In genomic region chr2:92434375-92434745, GRCm38 (mm10) we compare ENCODE assay signal across 8 mouse cellular contexts. TPM values are rescaled to one million over a fixed set of nuclear protein-coding genes. Genes with fewer than 3 reads are reported as not detected.
DNase-seq lines count a peak whose midpoint lies in the region; ATAC-seq and TF ChIP-seq lines count a peak whose summit lies in the region.

No protein-coding gene starts in this region.

- no peak for ATAC-seq in forebrain, embryonic 12.5 days (ENCODE audit: low FRiP score)
- ATAC-seq in liver, embryonic 14.5 days (ENCODE audit: insufficient read depth): no peak
- ATAC-seq in stomach, postnatal 0 days (ENCODE audit: low FRiP score, low TSS enrichment): no peak

- no peaks in the 10 kb centered on the region for H3K36me3 ChIP-seq in spleen, adult 2 months (ENCODE audit: control insufficient read depth, insufficient read depth, low read length)
- H3K36me3 ChIP-seq in forebrain, embryonic 12.5 days (replicated peaks): no peaks in the 10 kb centered on the region
- no peaks in the 10 kb centered on the region for H3K36me3 ChIP-seq in liver, embryonic 14.5 days (replicated peaks; ENCODE audit: control insufficient read depth, insufficient read depth, low read depth)
- no peaks in the 10 kb centered on the region for H3K36me3 ChIP-seq in stomach, postnatal 0 days (ENCODE audit: control insufficient read depth, insufficient read depth, low read length)

- no peak for TF ChIP-seq CTCF in spleen, adult 2 months (IDR thresholded peaks at IDR 0.05; ENCODE audit: extremely low read depth, insufficient read depth, insufficient read length, insufficient replicate concordance)
- no peak for TF ChIP-seq CTCF in liver, embryonic 14.5 days (IDR thresholded peaks at IDR 0.05; ENCODE audit: low read depth)
- no peak for TF ChIP-seq CTCF in stomach, postnatal 0 days (IDR thresholded peaks at IDR 0.05; ENCODE audit: low read depth)

- peak overlapping the region; percentile 56 for H3K9ac ChIP-seq in forebrain, embryonic 12.5 days
- H3K9ac ChIP-seq in liver, embryonic 14.5 days (replicated peaks): peak overlapping the region; percentile 54
- H3K9ac ChIP-seq in stomach, postnatal 0 days (ENCODE audit: low read length): peak overlapping the region; percentile 57

- no peak for DNase-seq in spleen, adult 2 months (ENCODE audit: low read depth in 1 of 2, low spot score in 2 of 2)
- no peak for DNase-seq in spleen, adult 18-20 months
- no peak for DNase-seq in liver, embryonic 14.5 days (ENCODE audit: low read depth in 3 of 3, low spot score in 3 of 3)
- no peak for DNase-seq in stomach, postnatal 0 days (ENCODE audit: low spot score)
- DNase-seq in left cerebral cortex, adult 18-20 months (ENCODE audit: low spot score in 2 of 2): no peak
- no peak for DNase-seq in urinary bladder, postnatal 10 days (ENCODE audit: low spot score)
- DNase-seq in frontal cortex, adult 2 months (ENCODE audit: extremely low spot score in 1 of 2, low spot score in 1 of 2): no peak

- peak overlapping the region; percentile 78 for H3K4me2 ChIP-seq in forebrain, embryonic 12.5 days
- peak overlapping the region; percentile 84 for H3K4me2 ChIP-seq in liver, embryonic 14.5 days (ENCODE audit: low read depth)
- peak overlapping the region; percentile 80 for H3K4me2 ChIP-seq in stomach, postnatal 0 days (replicated peaks; ENCODE audit: low read depth)

- WGBS in spleen, adult 2 months: 6% methylated on average over 12 of the region's 12 CpGs
- WGBS in forebrain, embryonic 12.5 days: 8% methylated on average over 12 of the region's 12 CpGs
- WGBS in liver, embryonic 14.5 days (ENCODE audit: insufficient replicate concordance): 10% methylated on average over 12 of the region's 12 CpGs
- WGBS in stomach, postnatal 0 days: 4% methylated on average over 12 of the region's 12 CpGs

- H3K4me3 ChIP-seq in spleen, adult 2 months (ENCODE audit: extremely low read depth, insufficient read depth, insufficient read length): peak overlapping the region; percentile 60
- peak overlapping the region; percentile 80 for H3K4me3 ChIP-seq in forebrain, embryonic 12.5 days (replicated peaks)
- peak overlapping the region; percentile 60 to 61 for H3K4me3 ChIP-seq in liver, embryonic 14.5 days (ENCODE audit: insufficient read depth in 1 of 2, low read depth in 2 of 2, low read length in 2 of 2)
- peak overlapping the region; percentile 90 for H3K4me3 ChIP-seq in stomach, postnatal 0 days (ENCODE audit: low read depth, low read length)

- H3K27me3 ChIP-seq in spleen, adult 2 months (ENCODE audit: control insufficient read depth, insufficient read depth, low read length): no peaks in the 10 kb centered on the region
- H3K27me3 ChIP-seq in forebrain, embryonic 12.5 days: 0 out of 2 replicates have a peak, but pooled peaks cover 9% of the 10 kb centered on the region
- H3K27me3 ChIP-seq in liver, embryonic 14.5 days (ENCODE audit: control insufficient read depth, insufficient read depth, low read length): no peaks in the 10 kb centered on the region
- no peaks in the 10 kb centered on the region for H3K27me3 ChIP-seq in stomach, postnatal 0 days (ENCODE audit: control insufficient read depth, insufficient read depth, low read length)

- TF ChIP-seq EP300 in liver, embryonic 14.5 days (IDR thresholded peaks at IDR 0.05; ENCODE audit: low read depth): no peak
- TF ChIP-seq EP300 in stomach, postnatal 0 days (optimal IDR thresholded peaks at IDR 0.05): no peak

- TF ChIP-seq POLR2A in spleen, adult 2 months (IDR thresholded peaks at IDR 0.05; ENCODE audit: low read depth, low read length): no peak

- peak overlapping the region; percentile 46; the same call in 1 of the 2 replicates for H3K27ac ChIP-seq in spleen, adult 2 months (ENCODE audit: insufficient read depth, low read length)
- no peak overlapping the region for H3K27ac ChIP-seq in forebrain, embryonic 12.5 days
- no peak overlapping the region for H3K27ac ChIP-seq in liver, embryonic 14.5 days
- peak overlapping the region; percentile 82 for H3K27ac ChIP-seq in stomach, postnatal 0 days (replicated peaks)

- H3K9me3 ChIP-seq in forebrain, embryonic 12.5 days: no peaks in the 10 kb centered on the region
- H3K9me3 ChIP-seq in liver, embryonic 14.5 days (ENCODE audit: control insufficient read depth, low read length): no peaks in the 10 kb centered on the region
- H3K9me3 ChIP-seq in stomach, postnatal 0 days (ENCODE audit: control insufficient read depth, low read length): no peaks in the 10 kb centered on the region

- H3K4me1 ChIP-seq in spleen, adult 2 months (ENCODE audit: control insufficient read depth, insufficient read depth, insufficient read length): no peaks in the 10 kb centered on the region; the same call in 1 of the 2 replicates
- H3K4me1 ChIP-seq in forebrain, embryonic 12.5 days: peaks cover 48% of the 10 kb centered on the region
- H3K4me1 ChIP-seq in liver, embryonic 14.5 days (replicated peaks; ENCODE audit: control insufficient read depth in 2 of 2, insufficient read depth in 2 of 2, low read length in 1 of 2): peaks cover 30 to 49% of the 10 kb centered on the region in 2 experiments
- peaks cover 23% of the 10 kb centered on the region for H3K4me1 ChIP-seq in stomach, postnatal 0 days (replicated peaks; ENCODE audit: control insufficient read depth, insufficient read depth)

RNA-seq across cellular contexts. Expression of gene Cry2, which starts 0.5 kb away (rescaled TPM):
- 8.4 and 9.4 TPM in 2 replicates for polyA plus RNA-seq in spleen, adult 2 months (2012; rRNA removed)
- 29.1 and 31.2 TPM in 2 replicates for polyA plus RNA-seq in forebrain, embryonic 12.5 days (2016; fragmentation: Nextera tagmentation; extraction: Ambion mirVana)
- 5.9 and 6.2 TPM in 2 replicates for polyA plus RNA-seq in liver, embryonic 14.5 days (2012; rRNA removed)
- 6.0 and 7.2 TPM in 2 replicates for polyA plus RNA-seq in liver, embryonic 14.5 days (2014; fragmentation: Nextera tagmentation; extraction: Ambion mirVana)
- polyA plus RNA-seq in stomach, postnatal 0 days (2015; fragmentation: Nextera tagmentation; extraction: Ambion mirVana): 14.8 and 17.3 TPM in 2 replicates
- 100 to 1,000 TPM; 124 to 136 TPM for total RNA-seq in left cerebral cortex, adult 18-20 months (2021)
- polyA plus RNA-seq in frontal cortex, adult 2 months (2012; rRNA removed): 94.1 and 100 TPM in 2 replicates

RNA-seq across cellular contexts. Expression of gene Slc35c1, which starts 26.0 kb away (rescaled TPM):
- polyA plus RNA-seq in spleen, adult 2 months (2012; rRNA removed): 63.3 and 86.6 TPM in 2 replicates
- polyA plus RNA-seq in forebrain, embryonic 12.5 days (2016; fragmentation: Nextera tagmentation; extraction: Ambion mirVana): 9.5 and 10.0 TPM in 2 replicates
- 7.0 and 7.7 TPM in 2 replicates for polyA plus RNA-seq in liver, embryonic 14.5 days (2012; rRNA removed)
- polyA plus RNA-seq in liver, embryonic 14.5 days (2014; fragmentation: Nextera tagmentation; extraction: Ambion mirVana): 8.6 and 9.9 TPM in 2 replicates
- 35.8 and 41.7 TPM in 2 replicates for polyA plus RNA-seq in stomach, postnatal 0 days (2015; fragmentation: Nextera tagmentation; extraction: Ambion mirVana)
- 10 to 100 TPM; 15.9 to 18.0 TPM for total RNA-seq in left cerebral cortex, adult 18-20 months (2021)
- 13.3 and 14.7 TPM in 2 replicates for polyA plus RNA-seq in frontal cortex, adult 2 months (2012; rRNA removed)

RNA-seq across cellular contexts. Expression of gene Mapk8ip1, which starts 33.3 kb away (rescaled TPM):
- polyA plus RNA-seq in spleen, adult 2 months (2012; rRNA removed): 4.5 and 5.0 TPM in 2 replicates
- 83.2 and 83.5 TPM in 2 replicates for polyA plus RNA-seq in forebrain, embryonic 12.5 days (2016; fragmentation: Nextera tagmentation; extraction: Ambion mirVana)
- polyA plus RNA-seq in liver, embryonic 14.5 days (2012; rRNA removed): 1.2 TPM in 2 replicates
- 0.43 and 0.62 TPM in 2 replicates for polyA plus RNA-seq in liver, embryonic 14.5 days (2014; fragmentation: Nextera tagmentation; extraction: Ambion mirVana)
- 10.3 and 12.5 TPM in 2 replicates for polyA plus RNA-seq in stomach, postnatal 0 days (2015; fragmentation: Nextera tagmentation; extraction: Ambion mirVana)
- 100 to 1,000 TPM; 345 to 351 TPM for total RNA-seq in left cerebral cortex, adult 18-20 months (2021)
- 288 and 299 TPM in 2 replicates for polyA plus RNA-seq in frontal cortex, adult 2 months (2012; rRNA removed)

RNA-seq across cellular contexts. Expression of gene 1700029I15Rik, which starts 52.0 kb away (rescaled TPM):
- 2.0 and 2.8 TPM in 2 replicates for polyA plus RNA-seq in spleen, adult 2 months (2012; rRNA removed)
- polyA plus RNA-seq in forebrain, embryonic 12.5 days (2016; fragmentation: Nextera tagmentation; extraction: Ambion mirVana): 5.6 and 6.8 TPM in 2 replicates
- polyA plus RNA-seq in liver, embryonic 14.5 days (2012; rRNA removed): 0.63 and 1.1 TPM in 2 replicates
- 0.66 and 0.85 TPM in 2 replicates for polyA plus RNA-seq in liver, embryonic 14.5 days (2014; fragmentation: Nextera tagmentation; extraction: Ambion mirVana)
- polyA plus RNA-seq in stomach, postnatal 0 days (2015; fragmentation: Nextera tagmentation; extraction: Ambion mirVana): 1.7 and 2.3 TPM in 2 replicates
- 1 to 10 TPM; 3.8 to 5.9 TPM for total RNA-seq in left cerebral cortex, adult 18-20 months (2021)
- 6.9 and 7.5 TPM in 2 replicates for polyA plus RNA-seq in frontal cortex, adult 2 months (2012; rRNA removed)

RNA-seq across cellular contexts. Expression of gene Large2, which starts 59.7 kb away (rescaled TPM):
- polyA plus RNA-seq in spleen, adult 2 months (2012; rRNA removed): 1.9 and 2.5 TPM in 2 replicates
- 5.3 and 5.5 TPM in 2 replicates for polyA plus RNA-seq in forebrain, embryonic 12.5 days (2016; fragmentation: Nextera tagmentation; extraction: Ambion mirVana)
- polyA plus RNA-seq in liver, embryonic 14.5 days (2012; rRNA removed): 3.1 and 3.2 TPM in 2 replicates
- polyA plus RNA-seq in liver, embryonic 14.5 days (2014; fragmentation: Nextera tagmentation; extraction: Ambion mirVana): 1.9 and 2.3 TPM in 2 replicates
- polyA plus RNA-seq in stomach, postnatal 0 days (2015; fragmentation: Nextera tagmentation; extraction: Ambion mirVana): 8.7 and 9.4 TPM in 2 replicates
- 1 to 10 TPM in 1 of 2 experiments, not detected in 1; 1.0 TPM for total RNA-seq in left cerebral cortex, adult 18-20 months (2021)
- 0.50 and 0.66 TPM in 2 replicates for polyA plus RNA-seq in frontal cortex, adult 2 months (2012; rRNA removed)

Comparison
In these comparisons a context has a peak if more than half of its experiments do, and no peak if none do; other contexts are left out.
1. H3K27ac ChIP-seq: peak in spleen, adult 2 months (single experiment) and stomach, postnatal 0 days (single experiment); none in forebrain, embryonic 12.5 days (single experiment) and liver, embryonic 14.5 days (single experiment).
2. Peak in every context shown above with its lines, with median percentiles within 50 percentile points of each other: H3K4me3 ChIP-seq, H3K4me2 ChIP-seq and H3K9ac ChIP-seq.